19 mouse cellular contexts compared by ENCODE assay signal in genomic region chr6:30541009-30541799, GRCm38 (mm10). TPM values are rescaled to one million over a fixed set of nuclear protein-coding genes. Genes with fewer than 3 reads are reported as not detected.
DNase-seq lines count a peak whose midpoint lies in the region; ATAC-seq and TF ChIP-seq lines count a peak whose summit lies in the region.
"Had no signal": no experiment of that assay in that cellular context is flagged by ENCODE, and none has a peak within 500 bp of the region (broad histone marks: within the 10 kb centered on the region; RNA-seq: fewer than 3 reads in every experiment).

Gene Cpa2, plus strand, starts transcription at chr6:30541582.

- ATAC-seq in kidney, embryonic 15.5 days (replicated peaks; ENCODE audit: low FRiP score): no peak
- no peak for ATAC-seq in embryonic facial prominence, embryonic 12.5 days (ENCODE audit: insufficient number of reproducible peaks, insufficient read depth, low FRiP score, low TSS enrichment)
- ATAC-seq: hindbrain, embryonic 16.5 days had no signal

- no peaks in the 10 kb centered on the region for H3K36me3 ChIP-seq in kidney, embryonic 15.5 days
- H3K36me3 ChIP-seq in kidney, adult 2 months (ENCODE audit: control insufficient read depth, insufficient read depth, low read length): no peaks in the 10 kb centered on the region
- H3K36me3 ChIP-seq in embryonic facial prominence, embryonic 12.5 days: no peaks in the 10 kb centered on the region
- H3K36me3 ChIP-seq in limb, embryonic 10.5 days: no peaks in the 10 kb centered on the region
- H3K36me3 ChIP-seq: embryonic facial prominence, embryonic 15.5 days had no signal

- TF ChIP-seq CTCF in kidney, adult 2 months (conservative IDR thresholded peaks at IDR 0.05; ENCODE audit: insufficient read depth, insufficient read length, low read depth, low read length): no peak

- H3K27ac ChIP-seq in kidney, embryonic 15.5 days: peak within 1 kb of the TSS; percentile 49
- H3K27ac ChIP-seq in kidney, adult 2 months (ENCODE audit: insufficient read depth, low read depth, low read length): no peak within 1 kb of the TSS
- peak within 1 kb of the TSS; percentile 70 for H3K27ac ChIP-seq in embryonic facial prominence, embryonic 12.5 days
- peak within 1 kb of the TSS; percentile 96 for H3K27ac ChIP-seq in limb, embryonic 10.5 days

- no peak within 1 kb of the TSS for H3K4me2 ChIP-seq in kidney, embryonic 15.5 days
- H3K4me2 ChIP-seq in embryonic facial prominence, embryonic 12.5 days (replicated peaks): no peak within 1 kb of the TSS
- H3K4me2 ChIP-seq: embryonic facial prominence, embryonic 15.5 days had no signal

- H3K9me3 ChIP-seq in kidney, embryonic 15.5 days (replicated peaks): no peaks in the 10 kb centered on the region
- H3K9me3 ChIP-seq in embryonic facial prominence, embryonic 12.5 days: no peaks in the 10 kb centered on the region
- H3K9me3 ChIP-seq in limb, embryonic 10.5 days (replicated peaks): no peaks in the 10 kb centered on the region
- H3K9me3 ChIP-seq: embryonic facial prominence, embryonic 15.5 days had no signal

- peaks cover 59% of the 10 kb centered on the region for H3K4me1 ChIP-seq in kidney, embryonic 15.5 days
- H3K4me1 ChIP-seq in kidney, adult 2 months (ENCODE audit: control insufficient read depth, insufficient read depth, low read length): no peaks in the 10 kb centered on the region
- H3K4me1 ChIP-seq in embryonic facial prominence, embryonic 12.5 days: peaks cover 57% of the 10 kb centered on the region
- peaks cover 82% of the 10 kb centered on the region for H3K4me1 ChIP-seq in limb, embryonic 10.5 days

- intact Hi-C loops in gastrocnemius, postnatal 14 days (cut with DNase I; ENCODE audit: low total_unique reads): no loop called here
- intact Hi-C loops in gastrocnemius, postnatal 36 days (cut with DNase I): loop anchor here (10.0 kb wide), 1 partner anchor 134 kb away; no protein-coding TSS in a partner anchor

- TF ChIP-seq POLR2A in kidney, adult 2 months (IDR thresholded peaks at IDR 0.05; ENCODE audit: low read depth, low read length): no peak

- 53% methylated on average over 11 of the region's 11 CpGs for WGBS in kidney, embryonic 15.5 days
- 76% methylated on average over 11 of the region's 11 CpGs for WGBS in kidney, adult 2 months
- WGBS in embryonic facial prominence, embryonic 12.5 days: 49% methylated on average over 11 of the region's 11 CpGs
- WGBS in limb, embryonic 10.5 days: 58% methylated on average over 11 of the region's 11 CpGs

- H3K27me3 ChIP-seq in kidney, embryonic 15.5 days: no peaks in the 10 kb centered on the region
- H3K27me3 ChIP-seq in kidney, adult 2 months (replicated peaks; ENCODE audit: control insufficient read depth, insufficient read depth, low read length): no peaks in the 10 kb centered on the region; the same call in 1 of the 2 replicates
- no peaks in the 10 kb centered on the region for H3K27me3 ChIP-seq in embryonic facial prominence, embryonic 12.5 days
- H3K27me3 ChIP-seq in limb, embryonic 10.5 days (ENCODE audit: low read depth, poor library complexity, severe bottlenecking): no peaks in the 10 kb centered on the region
- H3K27me3 ChIP-seq: embryonic facial prominence, embryonic 15.5 days had no signal

- peak; percentile 54 for DNase-seq in gastrocnemius, postnatal 14 days
- DNase-seq in gastrocnemius, postnatal 36 days: no peak
- no peak for DNase-seq in kidney, adult 2 months
- DNase-seq in limb, embryonic 10.5 days (ENCODE audit: low spot score): no peak
- no peak for DNase-seq in cerebellum, adult 8-10 months
- no peak for DNase-seq in spleen, adult 12 weeks (ENCODE audit: low spot score)
- DNase-seq: adrenal gland, postnatal 10 days; cerebellum, adult 9-11 months; layer of hippocampus, postnatal 36 days; lung, adult 18-20 months; lung, postnatal 4 days; midbrain, embryonic 14.5 days; thymus, postnatal 25 days had no signal

- no peak within 1 kb of the TSS for H3K9ac ChIP-seq in kidney, embryonic 15.5 days
- H3K9ac ChIP-seq in embryonic facial prominence, embryonic 12.5 days: no peak within 1 kb of the TSS
- H3K9ac ChIP-seq: embryonic facial prominence, embryonic 15.5 days had no signal

- no peak within 1 kb of the TSS for H3K4me3 ChIP-seq in kidney, embryonic 15.5 days (replicated peaks)
- H3K4me3 ChIP-seq in kidney, adult 2 months (ENCODE audit: insufficient read depth, low read depth, low read length): no peak within 1 kb of the TSS
- no peak within 1 kb of the TSS for H3K4me3 ChIP-seq in embryonic facial prominence, embryonic 12.5 days
- 0 out of 2 replicates have a peak within 1 kb of the TSS, but pooled peaks have one; percentile 47 for H3K4me3 ChIP-seq in limb, embryonic 10.5 days
- H3K4me3 ChIP-seq: embryonic facial prominence, embryonic 15.5 days had no signal

RNA-seq across cellular contexts. Expression of gene Cpa2, which starts in this region (rescaled TPM):
- total RNA-seq in gastrocnemius, postnatal 14 days (2021): 1 to 10 TPM in 1 of 2 experiments, not detected in 1; 1.3 TPM
- total RNA-seq in gastrocnemius, postnatal 36 days (2021): not detected
- polyA plus RNA-seq in kidney, embryonic 15.5 days (2015; fragmentation: Nextera tagmentation; extraction: Ambion mirVana): 20.2 and 21.5 TPM in 2 replicates
- polyA plus RNA-seq in kidney, adult 2 months (2012; rRNA removed): 0.14 TPM in 1 of 2 replicates, not detected in the other
- 4.2 and 7.6 TPM in 2 replicates for polyA plus RNA-seq in embryonic facial prominence, embryonic 12.5 days (2016; fragmentation: Nextera tagmentation; extraction: Ambion mirVana)
- 109 and 110 TPM in 2 replicates for polyA plus RNA-seq in limb, embryonic 10.5 days (2016; fragmentation: Nextera tagmentation; extraction: Ambion mirVana)
- total RNA-seq: neutrophil, adult 5-6 weeks had no signal
- polyA plus RNA-seq: C2C12 had no signal
